Mouse (Mus musculus) midbrain, embryonic 14.5 days (tissue): ENCODE data around the gene Cytip. TPM values are rescaled to one million over a fixed set of nuclear protein-coding genes. Genes with fewer than 3 reads are reported as not detected.

Source experiments
- ATAC-seq: fragments of 200-750 bp; cut with Nextera tagmentation; 2 replicates; pipeline ENCODE4 v1.8.0; 2017; ENCODE audit warnings: moderate number of reproducible peaks, moderate library complexity; ENCODE audit not compliant: low FRiP score, low TSS enrichment
- DNase-seq: peaks from one replicate; pipeline ENCODE4 v3.0.0-alpha.2; 2015
- H3K27ac ChIP-seq: fragments of 300-500 bp; sonication (generic); replicated peaks from 2 replicates; pipeline ENCODE4 v1.5.1; 2014; ENCODE audit warnings: mild to moderate bottlenecking, low read depth, low read length, moderate library complexity
- H3K27me3 ChIP-seq: fragments of 300-500 bp; sonication (generic); 2 replicates; pipeline ENCODE4 v1.6.1; 2014; ENCODE audit warnings: low read length, control low read depth, mixed read lengths; ENCODE audit not compliant: control insufficient read depth, insufficient read depth
- H3K36me3 ChIP-seq: fragments of 300-500 bp; sonication (generic); 2 replicates; pipeline ENCODE4 v1.6.1; 2014; ENCODE audit warnings: low read length, control low read depth; ENCODE audit not compliant: control insufficient read depth, insufficient read depth
- H3K4me1 ChIP-seq: fragments of 300-500 bp; sonication (generic); 2 replicates; pipeline ENCODE4 v1.6.1; 2014; ENCODE audit warnings: mild to moderate bottlenecking, antibody characterized with exemption, low read length, control low read depth; ENCODE audit not compliant: control insufficient read depth, insufficient read depth
- H3K4me2 ChIP-seq: fragments of 300-500 bp; sonication (generic); 2 replicates; pipeline ENCODE4 v1.6.1; 2014; ENCODE audit warnings: mild to moderate bottlenecking, low read length, moderate library complexity
- H3K4me3 ChIP-seq: fragments of 300-500 bp; sonication (generic); replicated peaks from 2 replicates; pipeline ENCODE4 v1.5.1; 2014; ENCODE audit warnings: low read depth, low read length
- H3K9ac ChIP-seq: fragments of 300-500 bp; sonication (generic); replicated peaks from 2 replicates; pipeline ENCODE4 v1.6.1; 2014; ENCODE audit warnings: mild to moderate bottlenecking, low read length, moderate library complexity
- H3K9me3 ChIP-seq: fragments of 300-500 bp; sonication (generic); 2 replicates; pipeline ENCODE4 v1.6.1; 2016; ENCODE audit warnings: low read length, control low read depth, mixed read lengths; ENCODE audit not compliant: control insufficient read depth
- WGBS: fragments of 180-500 bp; shearing (Covaris S2); extraction: QIAGEN DNeasy Blood & Tissue Kit; methylation state at CpG from one replicate; pipeline ENCODE4 v1.1.7; 2014; 5-methylcytosine and 5-hydroxymethylcytosine counted together
- polyA plus RNA-seq: library from polyadenylated mRNA; unstranded; fragments of >200 nt; fragmentation: Nextera tagmentation; extraction: Ambion mirVana; gene quantifications from 2 replicates; pipeline ENCODE4 v1.2.1, GENCODE M21; 2014

The Cytip gene
- polyA plus RNA-seq, 1 experiment from 2014 or later, result 0.38 TPM

- ATAC-seq (no peak), DNase-seq (no peak)
- H3K27me3 ChIP-seq, result no peaks in the 10 kb centered on the region
- H3K4me2 ChIP-seq, result no peak overlapping the region
- H3K9ac ChIP-seq, result no peak overlapping the region
- H3K27ac ChIP-seq, result no peak overlapping the region
- H3K9me3 ChIP-seq, result no peaks in the 10 kb centered on the region
- H3K4me3 ChIP-seq, result no peak overlapping the region
- no peaks in the 10 kb centered on the region for H3K36me3 ChIP-seq
- no peaks in the 10 kb centered on the region for H3K4me1 ChIP-seq
- WGBS, result 89% methylated on average over 8 of the region's 8 CpGs
These were observed 7.9 kb downstream of the Cytip start for GRCm38 (mm10) chr2:58187310-58188051.

- H3K27me3 ChIP-seq, result no peaks in the 10 kb centered on the region
- H3K4me2 ChIP-seq, result no peak overlapping the region
- 70% methylated on average over 2 of the region's 2 CpGs for WGBS
- no peaks in the 10 kb centered on the region for H3K36me3 ChIP-seq
- no peak overlapping the region for H3K4me3 ChIP-seq
- no peak for ATAC-seq
- no peak overlapping the region for H3K27ac ChIP-seq
- no peak overlapping the region for H3K9ac ChIP-seq
- H3K9me3 ChIP-seq, result no peaks in the 10 kb centered on the region
- no peaks in the 10 kb centered on the region for H3K4me1 ChIP-seq
- DNase-seq, result no peak
These were observed 11.1 kb downstream of the Cytip start for GRCm38 (mm10) chr2:58184197-58184596.

- DNase-seq (no peak), ATAC-seq (no peak)
- H3K4me2 ChIP-seq, result no peak overlapping the region
- no peaks in the 10 kb centered on the region for H3K4me1 ChIP-seq
- no peaks in the 10 kb centered on the region for H3K27me3 ChIP-seq
- 89% methylated on average over 2 of the region's 2 CpGs for WGBS
- no peaks in the 10 kb centered on the region for H3K36me3 ChIP-seq
- no peak overlapping the region for H3K9ac ChIP-seq
- no peak overlapping the region for H3K27ac ChIP-seq
- no peaks in the 10 kb centered on the region for H3K9me3 ChIP-seq
- no peak overlapping the region for H3K4me3 ChIP-seq
These were observed 11.7 kb downstream of the Cytip start for GRCm38 (mm10) chr2:58183658-58184057.

GRCm38 (mm10) chr2:58180776-58181175 is 14.6 kb downstream of the Cytip start:
- Histone ChIP-seq H3K4me2 (no peak overlapping the region), H3K9ac (no peak overlapping the region), H3K27me3 (no peaks in the 10 kb centered on the region), H3K27ac (no peak overlapping the region), H3K9me3 (no peaks in the 10 kb centered on the region), H3K36me3 (no peaks in the 10 kb centered on the region), H3K4me3 (no peak overlapping the region), H3K4me1 (no peaks in the 10 kb centered on the region)
- ATAC-seq (no peak), DNase-seq (no peak)
- WGBS, result 70% methylated on average over 1 of the region's 1 CpGs

DNA sequence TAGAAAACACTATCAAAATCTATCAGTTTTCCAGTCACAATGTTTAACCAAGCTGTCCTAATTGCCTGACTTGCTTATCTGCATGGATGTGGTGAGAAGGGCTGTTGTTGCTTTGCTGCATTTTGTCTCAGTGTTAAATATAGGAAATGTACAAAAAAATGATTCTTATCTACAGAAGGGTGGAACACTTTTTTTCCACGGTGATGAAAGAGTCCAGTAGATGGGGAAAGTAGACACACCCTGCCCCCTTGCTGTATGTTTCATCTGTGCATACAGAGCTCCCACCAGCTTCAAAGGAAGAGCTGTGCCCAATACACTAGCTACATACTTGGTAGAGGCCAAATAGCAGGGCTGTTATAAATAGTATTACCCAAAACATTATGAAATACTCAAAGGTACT is 16.3 kb downstream of the Cytip start:
- Histone ChIP-seq H3K4me3 (no peak overlapping the region), H3K27ac (no peak overlapping the region), H3K27me3 (no peaks in the 10 kb centered on the region), H3K4me2 (no peak overlapping the region), H3K4me1 (no peaks in the 10 kb centered on the region; the same call in 1 of the 2 replicates), H3K9me3 (no peaks in the 10 kb centered on the region), H3K9ac (no peak overlapping the region), H3K36me3 (no peaks in the 10 kb centered on the region)
- ATAC-seq (no peak), DNase-seq (no peak)
- WGBS, result 76% methylated on average over 1 of the region's 1 CpGs

GRCm38 (mm10) chr2:58175392-58176291 is 19.7 kb downstream of the Cytip start:
- Histone ChIP-seq H3K9ac (no peak overlapping the region), H3K4me1 (no peaks in the 10 kb centered on the region; the same call in 1 of the 2 replicates), H3K4me3 (no peak overlapping the region), H3K27me3 (no peaks in the 10 kb centered on the region), H3K9me3 (no peaks in the 10 kb centered on the region), H3K27ac (0 out of 2 replicates have a peak overlapping the region, but pooled peaks have one; percentile 75), H3K36me3 (no peaks in the 10 kb centered on the region), H3K4me2 (no peak overlapping the region)
- DNase-seq, result no peak
- WGBS, result 92% methylated on average over 8 of the region's 8 CpGs
- no peak for ATAC-seq

GRCm38 (mm10) chr2:58174476-58175286 is 20.7 kb downstream of the Cytip start:
- peak overlapping the region; percentile 75 for H3K27ac ChIP-seq
- no peaks in the 10 kb centered on the region for H3K9me3 ChIP-seq
- 47% methylated on average over 9 of the region's 9 CpGs for WGBS
- H3K4me1 ChIP-seq, result no peaks in the 10 kb centered on the region; the same call in 1 of the 2 replicates
- H3K4me2 ChIP-seq, result no peak overlapping the region
- no peak overlapping the region for H3K4me3 ChIP-seq
- H3K9ac ChIP-seq, result no peak overlapping the region
- DNase-seq (peak; percentile 70), ATAC-seq (peak; percentile 74)
- H3K27me3 ChIP-seq, result no peaks in the 10 kb centered on the region
- no peaks in the 10 kb centered on the region for H3K36me3 ChIP-seq

DNA sequence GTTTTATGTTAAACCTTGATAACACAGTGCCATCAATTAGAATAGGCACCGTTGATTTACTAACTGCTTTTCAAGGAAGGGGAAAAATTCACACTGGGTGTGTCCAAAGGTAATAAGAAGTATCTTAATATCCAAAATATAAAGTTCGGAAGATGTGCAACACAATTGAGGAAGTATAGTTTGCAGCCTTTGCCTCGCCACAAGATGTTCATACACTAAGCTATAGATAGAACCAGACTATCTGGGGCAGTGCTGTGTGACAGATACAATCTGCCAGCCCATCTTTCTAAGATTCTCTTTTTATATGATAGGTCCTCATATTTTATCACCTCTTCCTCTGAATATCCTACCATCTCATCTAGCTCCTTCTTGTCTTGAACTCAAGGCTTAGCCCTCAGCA is 22.4 kb downstream of the Cytip start:
- Histone ChIP-seq H3K27ac (no peak overlapping the region), H3K9me3 (no peaks in the 10 kb centered on the region), H3K9ac (no peak overlapping the region), H3K27me3 (no peaks in the 10 kb centered on the region), H3K4me2 (no peak overlapping the region), H3K4me3 (no peak overlapping the region), H3K4me1 (no peaks in the 10 kb centered on the region; the same call in 1 of the 2 replicates), H3K36me3 (no peaks in the 10 kb centered on the region)
- DNase-seq (no peak), ATAC-seq (no peak)
- WGBS, result 96% methylated on average over 3 of the region's 3 CpGs
